Mouse (Mus musculus) liver, postnatal 0 days (tissue): ENCODE data around the gene Kcnip1. TPM values are rescaled to one million over a fixed set of nuclear protein-coding genes. Genes with fewer than 3 reads are reported as not detected.

Experiments
- ATAC-seq: fragments of 200-750 bp; cut with Nextera tagmentation; 2 replicates; pipeline ENCODE4 v1.8.0; 2017; ENCODE audit warnings: mild to moderate bottlenecking, moderate library complexity
- DNase-seq: peaks from one replicate; pipeline ENCODE4 v3.0.0-alpha.2; 2016
- H3K27ac ChIP-seq: fragments of 300-500 bp; sonication (generic); 2 replicates; pipeline ENCODE4 v1.5.1; 2014; ENCODE audit warnings: antibody characterized with exemption, moderate library complexity, mild to moderate bottlenecking, low read depth
- H3K27me3 ChIP-seq: fragments of 300-500 bp; sonication (generic); 2 replicates; pipeline ENCODE4 v1.6.1; 2014; ENCODE audit warnings: low read length, control low read depth, mixed read lengths; ENCODE audit not compliant: insufficient read depth
- H3K36me3 ChIP-seq: fragments of 300-500 bp; sonication (generic); replicated peaks from 2 replicates; pipeline ENCODE4 v1.6.1; 2014; ENCODE audit warnings: mild to moderate bottlenecking, control low read depth, low read length, moderate library complexity, mixed read lengths; ENCODE audit not compliant: insufficient read depth
- H3K4me1 ChIP-seq: fragments of 300-500 bp; sonication (generic); 2 replicates; pipeline ENCODE4 v1.6.1; 2014; ENCODE audit warnings: antibody characterized with exemption, mild to moderate bottlenecking, control low read depth; ENCODE audit not compliant: insufficient read depth
- H3K4me2 ChIP-seq: fragments of 300-500 bp; sonication (generic); 2 replicates; pipeline ENCODE4 v1.6.1; 2014; ENCODE audit warnings: low read depth, mild to moderate bottlenecking, low read length, moderate library complexity, mixed read lengths
- H3K4me3 ChIP-seq: fragments of 300-500 bp; sonication (generic); 2 replicates; pipeline ENCODE4 v1.5.1; 2014; ENCODE audit warnings: low read depth, low read length
- H3K9ac ChIP-seq: fragments of 300-500 bp; sonication (generic); replicated peaks from 2 replicates; pipeline ENCODE4 v1.6.1; 2014; ENCODE audit warnings: mild to moderate bottlenecking, moderate library complexity
- H3K9me3 ChIP-seq: fragments of 300-500 bp; sonication (generic); 2 replicates; pipeline ENCODE4 v1.6.1; 2016; ENCODE audit warnings: mild to moderate bottlenecking, control low read depth, low read length, mixed read lengths
- CTCF ChIP-seq: sonication (generic); IDR thresholded peaks from 2 replicates; pipeline ENCODE4 v1.5.1; 2016; ENCODE audit warnings: antibody characterized with exemption, low read depth
- EP300 ChIP-seq: IDR thresholded peaks from 2 replicates; pipeline ENCODE4 v1.6.1; 2016; ENCODE audit warnings: antibody characterized with exemption, low read depth, mild to moderate bottlenecking
- WGBS: fragments of 180-500 bp; shearing (Covaris S2); extraction: QIAGEN DNeasy Blood & Tissue Kit; methylation state at CpG from one replicate; pipeline ENCODE4 v1.1.7; 2014; ENCODE audit not compliant: insufficient replicate concordance; 5-methylcytosine and 5-hydroxymethylcytosine counted together
- polyA plus RNA-seq: library from polyadenylated mRNA; unstranded; fragments of >200 nt; fragmentation: Nextera tagmentation; extraction: Ambion mirVana; gene quantifications from 2 replicates; pipeline ENCODE4 v1.2.1, GENCODE M21; 2015

Kcnip1 gene
- polyA plus RNA-seq, 1 experiment from 2014 or later: not detected

DNA sequence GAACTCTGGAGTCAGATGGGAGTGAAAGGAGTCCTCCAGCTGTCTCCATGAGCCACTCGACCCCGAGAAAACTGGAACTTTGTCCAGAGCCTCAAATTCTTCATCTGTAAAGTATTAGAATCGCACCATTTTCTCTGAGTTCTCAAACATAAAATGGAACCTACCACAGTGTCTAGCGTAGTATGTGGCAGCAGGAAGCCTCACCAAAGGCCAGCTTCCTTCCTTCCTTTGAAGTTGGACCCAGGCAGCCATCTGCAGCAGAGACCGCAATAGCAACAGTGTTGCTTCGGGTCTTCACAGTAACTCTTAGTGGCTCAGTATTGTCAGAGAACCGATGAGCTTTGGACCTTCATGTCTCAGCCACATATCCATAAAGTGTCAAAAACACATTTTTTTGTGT lies 73.1 kb downstream of the Kcnip1 start:
- H3K4me1 ChIP-seq: no peaks in the 10 kb centered on the region
- H3K9ac ChIP-seq: no peak overlapping the region
- H3K36me3 ChIP-seq: no peaks in the 10 kb centered on the region
- DNase-seq: no peak
- H3K27me3 ChIP-seq: 0 out of 2 replicates have a peak, but pooled peaks cover 3% of the 10 kb centered on the region
- H3K27ac ChIP-seq: no peak overlapping the region
- no peak overlapping the region for H3K4me3 ChIP-seq
- H3K9me3 ChIP-seq: no peaks in the 10 kb centered on the region
- no peak overlapping the region for H3K4me2 ChIP-seq
- TF ChIP-seq CTCF (no peak), EP300 (no peak)
- WGBS: 62% methylated on average over 7 of the region's 7 CpGs
- no peak for ATAC-seq

DNA sequence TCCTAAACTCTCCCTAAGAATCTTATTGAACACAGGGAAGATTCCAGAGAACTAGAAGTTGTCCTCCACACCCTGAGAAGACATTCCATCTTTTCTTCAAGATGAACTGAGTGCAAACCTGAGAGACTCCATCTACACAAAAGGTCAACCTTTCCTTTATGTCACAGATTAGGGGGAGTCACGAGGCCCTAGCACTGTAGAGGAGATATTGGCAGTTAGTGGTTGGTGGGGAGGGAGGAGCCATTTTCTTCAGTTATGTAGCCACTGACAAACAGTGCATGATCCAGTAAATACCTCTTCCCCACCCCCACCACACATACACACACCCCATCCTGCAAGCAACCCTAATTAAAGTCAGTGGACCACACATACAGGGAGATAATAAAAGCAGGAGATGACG lies 74.5 kb downstream of the Kcnip1 start:
- WGBS: 36% methylated on average over 2 of the region's 2 CpGs

DNA sequence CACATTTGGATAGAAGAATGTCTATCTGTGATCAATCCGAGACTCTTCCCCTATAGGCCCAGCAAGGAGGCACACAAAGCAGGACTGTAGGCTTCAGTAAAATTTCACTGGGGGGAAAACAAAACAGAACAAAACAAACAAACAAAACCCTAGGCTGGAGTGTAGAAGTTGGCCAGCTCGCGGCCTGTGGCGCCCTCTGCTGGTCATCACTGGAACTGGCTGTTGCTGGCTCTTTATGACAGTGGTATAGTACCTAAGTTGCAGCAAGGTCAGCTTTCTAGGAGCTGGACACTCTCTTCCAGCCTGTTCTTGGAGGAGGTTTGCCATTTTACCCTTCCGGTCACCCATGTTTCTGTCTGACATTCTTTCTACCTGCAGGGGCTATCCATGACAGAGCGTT lies 75.4 kb downstream of the Kcnip1 start:
- Histone ChIP-seq H3K36me3 (no peaks in the 10 kb centered on the region), H3K9me3 (no peaks in the 10 kb centered on the region), H3K4me2 (no peak overlapping the region), H3K27me3 (0 out of 2 replicates have a peak, but pooled peaks cover 3% of the 10 kb centered on the region), H3K9ac (no peak overlapping the region), H3K4me1 (no peaks in the 10 kb centered on the region), H3K27ac (no peak overlapping the region), H3K4me3 (no peak overlapping the region)
- DNase-seq (peak; percentile 73), ATAC-seq (no peak)
- TF ChIP-seq EP300: no peak
- TF ChIP-seq CTCF: peak; percentile 95
- 30% methylated on average over 6 of the region's 6 CpGs for WGBS

More for the DNA sequence above, 74.5 kb downstream of the Kcnip1 start:
- H3K27me3 ChIP-seq: 0 out of 2 replicates have a peak, but pooled peaks cover 3% of the 10 kb centered on the region
- no peaks in the 10 kb centered on the region for H3K36me3 ChIP-seq
- H3K4me1 ChIP-seq: no peaks in the 10 kb centered on the region
- no peak overlapping the region for H3K27ac ChIP-seq
- no peak overlapping the region for H3K9ac ChIP-seq
- no peak overlapping the region for H3K4me3 ChIP-seq
- TF ChIP-seq EP300 (no peak), CTCF (no peak)
- no peak for DNase-seq
- H3K9me3 ChIP-seq: no peaks in the 10 kb centered on the region
- ATAC-seq: no peak
- no peak overlapping the region for H3K4me2 ChIP-seq

DNA sequence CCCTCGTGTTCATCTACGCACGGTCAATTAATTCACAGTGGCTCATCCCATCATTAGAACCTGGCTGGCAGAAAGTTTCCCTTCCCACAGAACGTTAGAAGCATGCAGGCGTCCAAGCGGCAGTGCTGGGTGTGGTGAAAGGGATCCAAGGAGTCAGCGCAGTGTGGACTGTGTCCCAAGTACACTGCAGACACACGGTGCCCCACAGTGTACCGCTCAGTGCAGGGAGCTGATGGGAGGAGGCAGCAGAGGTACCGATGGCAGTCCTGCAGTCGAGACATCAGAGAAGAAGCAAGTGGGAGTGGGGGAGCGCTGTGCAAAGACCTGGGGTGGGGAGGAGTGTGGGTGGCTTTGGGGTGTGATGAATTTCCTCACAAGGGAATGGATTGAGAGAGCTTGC lies 78.7 kb downstream of the Kcnip1 start:
- Histone ChIP-seq H3K4me1 (no peaks in the 10 kb centered on the region), H3K9ac (no peak overlapping the region), H3K36me3 (no peaks in the 10 kb centered on the region), H3K9me3 (no peaks in the 10 kb centered on the region), H3K4me2 (no peak overlapping the region), H3K27me3 (0 out of 2 replicates have a peak, but pooled peaks cover 3% of the 10 kb centered on the region), H3K27ac (no peak overlapping the region), H3K4me3 (no peak overlapping the region)
- no peak for TF ChIP-seq CTCF
- TF ChIP-seq EP300: no peak
- no peak for ATAC-seq
- no peak for DNase-seq
- 77% methylated on average over 12 of the region's 12 CpGs for WGBS

DNA sequence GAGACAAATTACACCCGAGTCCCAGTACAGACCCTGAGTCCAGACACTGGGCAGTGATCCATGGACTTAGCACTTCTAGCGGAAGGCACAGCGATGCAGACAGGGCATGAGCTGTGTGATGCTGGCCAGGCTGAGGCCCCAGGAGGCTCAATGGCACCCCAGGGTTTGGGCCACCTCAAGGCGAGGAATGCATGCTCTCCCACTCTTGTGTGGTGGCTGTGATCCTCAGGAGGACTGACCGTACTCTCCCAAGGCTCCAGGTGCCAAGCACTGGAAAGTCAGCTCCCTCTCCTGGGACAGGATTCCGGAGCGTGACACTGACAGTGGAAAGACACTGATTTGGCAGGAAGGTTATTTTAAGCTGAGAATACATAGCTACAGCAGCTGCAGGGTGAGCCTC lies 79.9 kb downstream of the Kcnip1 start:
- WGBS: 78% methylated on average over 7 of the region's 7 CpGs
- H3K27ac ChIP-seq: no peak overlapping the region
- no peak for DNase-seq
- no peak overlapping the region for H3K9ac ChIP-seq
- H3K36me3 ChIP-seq: no peaks in the 10 kb centered on the region
- no peaks in the 10 kb centered on the region for H3K4me1 ChIP-seq
- no peaks in the 10 kb centered on the region for H3K9me3 ChIP-seq
- TF ChIP-seq CTCF (no peak), EP300 (no peak)
- ATAC-seq: no peak
- no peaks in the 10 kb centered on the region for H3K27me3 ChIP-seq
- H3K4me3 ChIP-seq: no peak overlapping the region
- H3K4me2 ChIP-seq: no peak overlapping the region

DNA sequence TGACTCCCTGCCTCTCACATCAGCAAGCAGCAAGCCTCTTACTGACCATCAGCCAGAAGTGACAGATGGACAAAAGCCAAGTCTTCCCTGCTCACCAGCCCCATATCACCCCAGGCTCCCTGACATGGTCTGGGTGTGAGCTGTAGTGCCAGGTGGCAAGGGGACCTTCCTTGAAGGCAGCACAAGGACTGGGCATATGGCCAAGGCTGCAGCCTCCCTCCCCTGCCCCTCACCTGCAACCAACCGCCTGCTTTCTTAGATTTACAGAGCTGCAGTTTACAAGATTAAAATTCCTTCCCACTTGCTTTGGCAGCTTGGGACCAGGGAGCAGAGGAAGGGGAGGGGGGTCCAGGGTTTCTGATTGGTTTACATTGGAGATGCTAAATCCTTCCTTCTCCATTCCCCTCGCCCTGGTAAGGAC lies 80.8 kb downstream of the Kcnip1 start:
- no peaks in the 10 kb centered on the region for H3K9me3 ChIP-seq
- H3K27me3 ChIP-seq: no peaks in the 10 kb centered on the region
- no peak for ATAC-seq
- H3K4me1 ChIP-seq: no peaks in the 10 kb centered on the region
- no peaks in the 10 kb centered on the region for H3K36me3 ChIP-seq
- DNase-seq: no peak
- no peak for TF ChIP-seq CTCF
- TF ChIP-seq EP300: no peak
- H3K4me3 ChIP-seq: no peak overlapping the region
- no peak overlapping the region for H3K27ac ChIP-seq
- no peak overlapping the region for H3K9ac ChIP-seq
- H3K4me2 ChIP-seq: no peak overlapping the region
- WGBS: 48% methylated on average over 2 of the region's 2 CpGs

DNA sequence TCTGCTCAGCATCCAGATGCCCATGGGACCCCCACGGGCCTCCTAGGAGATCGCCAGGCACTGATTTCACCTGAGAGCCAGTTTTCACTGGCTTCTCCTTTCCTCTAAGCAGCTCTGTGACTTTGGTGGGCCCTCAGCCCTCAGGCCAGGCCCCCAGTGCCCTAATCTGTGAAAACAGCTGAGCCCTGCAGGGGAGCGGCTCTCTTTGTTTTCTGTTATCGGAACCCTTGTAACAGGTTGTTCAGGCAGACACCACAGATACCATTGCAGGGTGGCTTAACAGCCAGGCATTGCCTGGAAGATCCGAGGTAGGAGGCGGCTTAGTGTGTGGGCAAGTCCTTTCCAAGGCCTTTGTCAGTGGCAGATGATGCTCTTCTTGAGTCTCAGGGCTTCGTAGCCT lies 82.0 kb downstream of the Kcnip1 start:
- ATAC-seq: 0 out of 2 replicates have a peak, but pooled peaks have one; percentile 13
- Histone ChIP-seq H3K9ac (no peak overlapping the region), H3K4me2 (no peak overlapping the region), H3K36me3 (no peaks in the 10 kb centered on the region), H3K9me3 (no peaks in the 10 kb centered on the region), H3K27me3 (no peaks in the 10 kb centered on the region), H3K27ac (no peak overlapping the region), H3K4me1 (no peaks in the 10 kb centered on the region), H3K4me3 (no peak overlapping the region)
- whole genome bisulfite sequencing: 53% methylated on average over 7 of the region's 7 CpGs
- DNase-seq: no peak
- TF ChIP-seq EP300 (no peak; the same call in 1 of the 2 replicates), CTCF (no peak)
